Mouse (Mus musculus) subcutaneous adipose tissue, adult 2 months (tissue): ENCODE data around the gene Agbl2. TPM values are rescaled to one million over a fixed set of nuclear protein-coding genes. Genes with fewer than 3 reads are reported as not detected.

Experiments
- polyA plus RNA-seq: library from polyadenylated mRNA; depleted of rRNA; stranded (reverse); fragments of >200 nt; gene quantifications from 2 replicates; pipeline ENCODE4 v1.2.3, GENCODE M21; 2012; ENCODE audit warnings: low replicate concordance; rRNA removed

The Agbl2 gene
- 0.43 and 0.99 TPM in 2 replicates for polyA plus RNA-seq

DNA sequence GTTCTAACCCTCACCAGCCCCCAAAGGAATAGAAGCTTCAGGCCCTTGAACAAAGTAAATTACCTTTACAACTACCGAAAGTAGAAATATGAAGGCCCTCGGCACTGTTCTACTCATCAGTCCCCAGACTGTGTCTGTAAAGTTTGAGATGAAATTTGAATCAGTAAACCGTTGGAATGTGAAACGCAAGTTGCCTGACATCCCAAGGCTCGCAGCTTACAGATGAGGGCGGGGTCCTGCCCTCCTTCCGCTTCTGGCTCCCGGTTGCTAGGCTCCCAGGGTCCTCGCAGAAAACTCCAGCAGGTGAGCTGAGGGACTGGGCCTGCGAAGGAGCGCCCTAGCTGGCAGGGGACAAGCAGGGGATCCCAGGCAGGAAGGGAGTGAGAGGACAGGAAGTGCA is at the start of gene Agbl2:
Gene Agbl2 (plus strand): TSS at position 270 of the 400 bp plus-strand sequence.

DNA sequence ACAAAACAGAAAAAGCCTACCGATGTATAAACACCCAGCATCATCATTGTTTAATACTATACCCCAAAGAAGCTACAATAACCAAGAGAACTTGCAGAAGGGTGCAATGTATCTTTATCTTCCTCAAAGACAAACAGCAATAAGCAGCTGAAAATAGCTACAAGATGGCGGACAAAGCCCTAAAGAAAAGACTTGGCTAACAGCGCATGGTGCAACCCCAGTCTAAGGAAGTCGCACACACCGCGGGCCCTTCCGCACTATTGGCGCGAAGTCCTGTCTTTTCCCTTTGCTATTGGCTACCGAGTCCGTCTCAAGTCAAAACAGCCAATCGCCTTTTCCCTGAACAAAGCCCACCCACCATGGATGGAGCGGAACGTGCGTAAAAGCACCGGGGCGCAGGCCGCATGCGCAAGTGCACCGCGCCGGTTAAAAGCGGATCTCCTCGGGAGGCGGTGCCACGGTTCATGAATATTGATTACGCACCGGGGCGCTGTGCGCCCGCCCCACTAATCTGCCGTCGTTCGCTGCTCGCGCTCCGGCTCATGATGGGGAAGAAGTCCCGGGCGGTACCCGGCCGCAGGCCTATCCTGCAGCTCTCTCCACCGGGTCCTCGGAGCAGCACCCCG is 37.4 kb upstream of the Agbl2 start, which contains the start of gene Fnbp4:
Gene Fnbp4 (plus strand): TSS at position 318 of the 626 bp plus-strand sequence.

GRCm38 (mm10) chr2:90846955-90847680 is 64.6 kb downstream of the Agbl2 start, which contains the start of gene Mtch2:
Gene Mtch2 (plus strand): TSS chr2:90847155.

Other genes starting within 250 kb of the Agbl2 start
- 5.5 and 14.2 TPM in 2 replicates for gene Ptprj, start 202.1 kb upstream of the Agbl2 start, polyA plus RNA-seq
- gene Nup160, start 105.5 kb upstream of the Agbl2 start, polyA plus RNA-seq = 8.4 and 12.9 TPM in 2 replicates
- 26.5 and 47.8 TPM in 2 replicates for gene Fnbp4, start 37.4 kb upstream of the Agbl2 start, polyA plus RNA-seq
- 145 and 253 TPM in 2 replicates for gene Mtch2, start 64.4 kb downstream of the Agbl2 start, polyA plus RNA-seq
- 0.75 and 7.3 TPM in 2 replicates for gene C1qtnf4, start 103.1 kb downstream of the Agbl2 start, polyA plus RNA-seq
- gene Kbtbd4, start 122.0 kb downstream of the Agbl2 start, polyA plus RNA-seq = 19.5 and 20.9 TPM in 2 replicates
- 224 and 304 TPM in 2 replicates for gene Ndufs3, start 122.1 kb downstream of the Agbl2 start, polyA plus RNA-seq
- 35.7 and 60.4 TPM in 2 replicates for gene Celf1, start 157.7 kb downstream of the Agbl2 start, polyA plus RNA-seq